ENCODE assay signal across 10 mouse cellular contexts in the genomic region with DNA sequence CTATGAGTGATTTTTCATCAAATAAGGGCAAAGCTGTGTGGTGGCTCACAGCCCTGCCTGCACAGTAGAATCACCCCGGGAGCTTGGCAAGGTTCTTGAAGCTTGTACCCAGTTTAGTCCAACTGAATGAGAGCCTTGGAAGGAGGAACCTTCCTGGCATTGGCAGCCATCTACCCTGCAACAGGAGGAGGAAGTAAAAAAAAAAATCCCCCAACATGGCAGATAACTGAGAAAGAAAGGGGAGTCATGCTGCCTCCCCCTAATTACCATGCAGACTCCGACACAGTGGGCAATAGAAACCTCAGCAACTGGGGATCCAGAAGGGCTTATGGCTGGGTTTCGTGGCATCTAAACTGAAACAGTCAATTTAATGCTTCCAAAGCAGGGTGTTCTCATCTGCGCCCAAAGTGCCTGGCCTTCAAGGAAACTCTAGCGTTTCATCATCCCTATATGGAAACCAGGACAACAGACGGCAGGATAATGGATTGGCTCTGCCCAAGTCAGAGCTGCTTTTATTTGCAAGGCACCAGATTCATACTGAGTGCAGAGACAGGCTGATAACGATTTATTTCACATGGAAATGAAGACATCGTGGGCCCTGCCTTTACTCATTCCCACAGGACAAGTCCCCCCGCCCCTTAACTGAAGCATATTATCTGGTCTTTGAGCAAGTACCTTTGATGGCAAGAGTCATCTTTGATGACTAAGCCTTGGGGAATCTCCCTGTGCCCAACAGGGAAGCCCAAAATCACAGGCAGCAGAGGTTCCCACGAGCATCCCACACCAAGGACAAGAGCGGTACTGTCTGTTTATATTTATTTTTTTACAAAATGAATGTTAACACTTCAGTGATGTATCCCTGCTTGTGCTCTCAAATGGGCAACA. TPM values are rescaled to one million over a fixed set of nuclear protein-coding genes. Genes with fewer than 3 reads are reported as not detected.
A peak's percentile ranks its signal among the peaks of the same experiment; 100 is the strongest.
DNase-seq lines count a peak whose midpoint lies in the region; ATAC-seq lines count a peak whose summit lies in the region.
"Had no signal": no experiment of that assay in that cellular context is flagged by ENCODE, and none has a peak within 500 bp of the region (broad histone marks: within the 10 kb centered on the region; RNA-seq: fewer than 3 reads in every experiment).

No protein-coding gene starts in this region.

- 47% methylated on average over 11 of the region's 11 CpGs for WGBS in intestine, embryonic 14.5 days
- WGBS in intestine, embryonic 15.5 days = 57% methylated on average over 11 of the region's 11 CpGs
- 26% methylated on average over 11 of the region's 11 CpGs for whole genome bisulfite sequencing in hindbrain, embryonic 15.5 days
- 46% methylated on average over 11 of the region's 11 CpGs for WGBS in neural tube, embryonic 15.5 days

- no peak for ATAC-seq in intestine, embryonic 14.5 days (replicated peaks; ENCODE audit: low FRiP score, low TSS enrichment, low read depth)
- ATAC-seq in intestine, embryonic 15.5 days = no peak
- peak; percentile 57 for ATAC-seq in hindbrain, embryonic 15.5 days (ENCODE audit: low FRiP score, low read depth)
- ATAC-seq in neural tube, embryonic 15.5 days (ENCODE audit: low FRiP score) = peak; percentile 53; the same call in 1 of the 2 replicates
- ATAC-seq: Patski had no signal

- H3K4me2 ChIP-seq in intestine, embryonic 14.5 days (ENCODE audit: low read length) = peak overlapping the region; percentile 28
- H3K4me2 ChIP-seq in intestine, embryonic 15.5 days (replicated peaks) = no peak overlapping the region
- H3K4me2 ChIP-seq in hindbrain, embryonic 15.5 days = peak overlapping the region; percentile 8; the same call in 1 of the 2 replicates
- H3K4me2 ChIP-seq in neural tube, embryonic 15.5 days = no peak overlapping the region

- no peaks in the 10 kb centered on the region for H3K27me3 ChIP-seq in intestine, embryonic 14.5 days (replicated peaks; ENCODE audit: control insufficient read depth, insufficient read depth, low read length)
- no peaks in the 10 kb centered on the region for H3K27me3 ChIP-seq in intestine, embryonic 15.5 days (replicated peaks)
- no peaks in the 10 kb centered on the region for H3K27me3 ChIP-seq in hindbrain, embryonic 15.5 days
- H3K27me3 ChIP-seq in neural tube, embryonic 15.5 days (replicated peaks) = no peaks in the 10 kb centered on the region

- no peak for DNase-seq in intestine, embryonic 14.5 days (ENCODE audit: low spot score)
- DNase-seq in cerebellum, adult 11 months = peak; percentile 41
- DNase-seq in testis, postnatal 10 days (ENCODE audit: low spot score) = no peak
- DNase-seq in heart, adult 11 months = no peak
- no peak for DNase-seq in urinary bladder, postnatal 14 days (ENCODE audit: low spot score)

- no peak overlapping the region for H3K27ac ChIP-seq in intestine, embryonic 14.5 days (ENCODE audit: low read depth)
- no peak overlapping the region for H3K27ac ChIP-seq in intestine, embryonic 15.5 days
- H3K27ac ChIP-seq in hindbrain, embryonic 15.5 days (replicated peaks) = peak overlapping the region; percentile 73
- H3K27ac ChIP-seq in neural tube, embryonic 15.5 days (replicated peaks) = peak overlapping the region; percentile 60
- H3K27ac ChIP-seq: liver, embryonic 14.5 days had no signal

- H3K9ac ChIP-seq in intestine, embryonic 14.5 days (ENCODE audit: low read length) = no peak overlapping the region
- H3K9ac ChIP-seq in intestine, embryonic 15.5 days = no peak overlapping the region
- H3K9ac ChIP-seq in hindbrain, embryonic 15.5 days = no peak overlapping the region
- H3K9ac ChIP-seq in neural tube, embryonic 15.5 days (replicated peaks) = no peak overlapping the region
- H3K9ac ChIP-seq: liver, embryonic 14.5 days had no signal

- peaks cover 13% of the 10 kb centered on the region for H3K4me1 ChIP-seq in intestine, embryonic 14.5 days (replicated peaks; ENCODE audit: control insufficient read depth, insufficient read depth, low read length)
- H3K4me1 ChIP-seq in intestine, embryonic 15.5 days (replicated peaks) = peaks cover 17% of the 10 kb centered on the region
- H3K4me1 ChIP-seq in hindbrain, embryonic 15.5 days (replicated peaks) = peaks cover 14% of the 10 kb centered on the region
- H3K4me1 ChIP-seq in neural tube, embryonic 15.5 days = peaks cover 15% of the 10 kb centered on the region

- no peaks in the 10 kb centered on the region for H3K9me3 ChIP-seq in intestine, embryonic 14.5 days (ENCODE audit: control insufficient read depth, low read length)
- H3K9me3 ChIP-seq in intestine, embryonic 15.5 days = no peaks in the 10 kb centered on the region
- H3K9me3 ChIP-seq in hindbrain, embryonic 15.5 days = no peaks in the 10 kb centered on the region
- no peaks in the 10 kb centered on the region for H3K9me3 ChIP-seq in neural tube, embryonic 15.5 days (replicated peaks)

- H3K36me3 ChIP-seq in intestine, embryonic 14.5 days (ENCODE audit: control insufficient read depth, insufficient read depth, low read length) = no peaks in the 10 kb centered on the region
- H3K36me3 ChIP-seq in intestine, embryonic 15.5 days = no peaks in the 10 kb centered on the region
- H3K36me3 ChIP-seq in hindbrain, embryonic 15.5 days = no peaks in the 10 kb centered on the region
- H3K36me3 ChIP-seq in neural tube, embryonic 15.5 days = no peaks in the 10 kb centered on the region

- no peak overlapping the region for H3K4me3 ChIP-seq in intestine, embryonic 14.5 days (ENCODE audit: low read depth, low read length)
- no peak overlapping the region for H3K4me3 ChIP-seq in intestine, embryonic 15.5 days (replicated peaks)
- no peak overlapping the region for H3K4me3 ChIP-seq in hindbrain, embryonic 15.5 days
- no peak overlapping the region for H3K4me3 ChIP-seq in neural tube, embryonic 15.5 days (replicated peaks)

RNA-seq across cellular contexts. Expression of gene Atl2, which starts 52.9 kb away (rescaled TPM):
- 40.1 and 40.3 TPM in 2 replicates for polyA plus RNA-seq in intestine, embryonic 14.5 days (2014; fragmentation: Nextera tagmentation; extraction: Ambion mirVana)
- 42.6 and 43.9 TPM in 2 replicates for polyA plus RNA-seq in intestine, embryonic 15.5 days (2015; fragmentation: Nextera tagmentation; extraction: Ambion mirVana)
- 34.2 and 35.5 TPM in 2 replicates for polyA plus RNA-seq in hindbrain, embryonic 15.5 days (2015; fragmentation: Nextera tagmentation; extraction: Ambion mirVana)
- polyA plus RNA-seq in neural tube, embryonic 15.5 days (2015; fragmentation: Nextera tagmentation; extraction: Ambion mirVana) = 36.9 and 38.6 TPM in 2 replicates

Comparison
In these comparisons a context has a peak if more than half of its experiments do, and no peak if none do; other contexts are left out.
1. H3K4me2 ChIP-seq: peak in intestine, embryonic 14.5 days (single experiment) and hindbrain, embryonic 15.5 days (single experiment); none in intestine, embryonic 15.5 days (single experiment) and neural tube, embryonic 15.5 days (single experiment).
2. ATAC-seq: peak in hindbrain, embryonic 15.5 days (single experiment) and neural tube, embryonic 15.5 days (single experiment); none in intestine, embryonic 14.5 days (single experiment) and intestine, embryonic 15.5 days (single experiment).
3. H3K27ac ChIP-seq: peak in hindbrain, embryonic 15.5 days (single experiment) and neural tube, embryonic 15.5 days (single experiment); none in intestine, embryonic 14.5 days (single experiment) and intestine, embryonic 15.5 days (single experiment).